Mouse (Mus musculus): ENCODE data around the gene B3gat2. TPM values are rescaled to one million over a fixed set of nuclear protein-coding genes. Genes with fewer than 3 reads are reported as not detected.

The B3gat2 gene
- total and polyA plus RNA-seq, 3 experiments, result not detected

DNA sequence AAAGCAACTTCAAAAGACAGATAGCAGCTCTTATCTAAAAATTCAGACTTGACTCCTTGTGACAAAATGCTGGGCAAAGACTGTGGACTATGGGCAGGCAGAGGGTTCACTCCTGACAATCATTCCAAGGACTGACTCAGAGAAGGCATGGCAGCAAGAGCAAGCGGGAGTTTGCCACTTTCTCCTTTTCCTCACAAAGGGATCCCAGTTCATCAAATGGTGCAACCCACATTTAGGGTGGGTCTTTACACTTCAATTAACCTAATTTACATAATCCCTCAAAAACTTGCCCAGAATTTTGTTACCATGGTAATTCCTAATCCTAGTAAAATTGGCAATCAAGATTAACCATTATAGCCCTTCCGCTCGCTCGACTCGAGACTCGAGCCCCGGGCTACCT, 123.4 kb downstream of the B3gat2 start:
- H3K4me3 ChIP-seq, result no peak overlapping the region
- peaks cover 3% of the 10 kb centered on the region for H3K36me3 ChIP-seq (ENCODE audit: control insufficient read depth, insufficient read depth, low read length)
- H3K4me1 ChIP-seq (ENCODE audit: control insufficient read depth, insufficient read depth, low read length), result no peaks in the 10 kb centered on the region; the same call in none of the 2 replicates
- intact Hi-C loops (cut with DNase I), result no loop called here
- H3K9ac ChIP-seq (ENCODE audit: low read depth, low read length), result no peak overlapping the region
- no peak for TF ChIP-seq EP300 (IDR thresholded peaks at IDR 0.05; ENCODE audit: insufficient read depth, low read depth, low read length)
- H3K27me3 ChIP-seq (ENCODE audit: control insufficient read depth, insufficient read depth, low read length), result no peaks in the 10 kb centered on the region
- no peaks in the 10 kb centered on the region; the same call in 1 of the 2 replicates for H3K79me2 ChIP-seq (replicated peaks; ENCODE audit: control insufficient read depth, insufficient read depth, low read length)
- DNase-seq, result no peak
- 97% methylated on average over 7 of the region's 7 CpGs for WGBS
- H3K27ac ChIP-seq, result no peak overlapping the region

- Histone ChIP-seq H3K9ac (ENCODE audit: low read depth, low read length) (no peak overlapping the region), H3K4me3 (no peak overlapping the region), H3K4me1 (ENCODE audit: control insufficient read depth, insufficient read depth, low read length) (peaks cover 5% of the 10 kb centered on the region; the same call in 1 of the 2 replicates), H3K79me2 (replicated peaks; ENCODE audit: control insufficient read depth, insufficient read depth, low read length) (peaks cover 2% of the 10 kb centered on the region), H3K27ac (no peak overlapping the region), H3K36me3 (ENCODE audit: control insufficient read depth, insufficient read depth, low read length) (peaks cover 4% of the 10 kb centered on the region), H3K27me3 (ENCODE audit: control insufficient read depth, insufficient read depth, low read length) (no peaks in the 10 kb centered on the region)
- intact Hi-C loops (cut with DNase I), result no loop called here
- no peak for DNase-seq
- 37% methylated on average over 1 of the region's 1 CpGs for WGBS
- TF ChIP-seq EP300 (IDR thresholded peaks at IDR 0.05; ENCODE audit: insufficient read depth, low read depth, low read length), result no peak
Observed at GRCm38 (mm10) chr1:23892072-23892471, 130.5 kb downstream of the B3gat2 start.

Other genes starting within 250 kb of the B3gat2 start
- 10 to 100 TPM; 19.1 to 20.0 TPM for gene Smap1, start 160.6 kb downstream of the B3gat2 start, total RNA-seq (2021)
- gene Smap1, start 160.6 kb downstream of the B3gat2 start, polyA plus RNA-seq (2012; rRNA removed), result 21.6 and 37.0 TPM in 2 replicates
- gene Sdhaf4, start 243.9 kb downstream of the B3gat2 start, total RNA-seq (2021), result 10 to 100 TPM; 80.7 to 84.4 TPM
- gene Sdhaf4, start 243.9 kb downstream of the B3gat2 start, polyA plus RNA-seq (2012; rRNA removed), result 33.0 and 60.0 TPM in 2 replicates